Mouse (Mus musculus) kidney, postnatal 14 days (tissue): ENCODE measurements around the gene Snap91.
A peak's percentile ranks its signal among the peaks of the same experiment; 100 is the strongest.

Experiments
- DNase-seq: peaks from one replicate; pipeline ENCODE4 v3.0.0; 2022; ENCODE audit warnings: mixed read lengths

Snap91 gene

DNA sequence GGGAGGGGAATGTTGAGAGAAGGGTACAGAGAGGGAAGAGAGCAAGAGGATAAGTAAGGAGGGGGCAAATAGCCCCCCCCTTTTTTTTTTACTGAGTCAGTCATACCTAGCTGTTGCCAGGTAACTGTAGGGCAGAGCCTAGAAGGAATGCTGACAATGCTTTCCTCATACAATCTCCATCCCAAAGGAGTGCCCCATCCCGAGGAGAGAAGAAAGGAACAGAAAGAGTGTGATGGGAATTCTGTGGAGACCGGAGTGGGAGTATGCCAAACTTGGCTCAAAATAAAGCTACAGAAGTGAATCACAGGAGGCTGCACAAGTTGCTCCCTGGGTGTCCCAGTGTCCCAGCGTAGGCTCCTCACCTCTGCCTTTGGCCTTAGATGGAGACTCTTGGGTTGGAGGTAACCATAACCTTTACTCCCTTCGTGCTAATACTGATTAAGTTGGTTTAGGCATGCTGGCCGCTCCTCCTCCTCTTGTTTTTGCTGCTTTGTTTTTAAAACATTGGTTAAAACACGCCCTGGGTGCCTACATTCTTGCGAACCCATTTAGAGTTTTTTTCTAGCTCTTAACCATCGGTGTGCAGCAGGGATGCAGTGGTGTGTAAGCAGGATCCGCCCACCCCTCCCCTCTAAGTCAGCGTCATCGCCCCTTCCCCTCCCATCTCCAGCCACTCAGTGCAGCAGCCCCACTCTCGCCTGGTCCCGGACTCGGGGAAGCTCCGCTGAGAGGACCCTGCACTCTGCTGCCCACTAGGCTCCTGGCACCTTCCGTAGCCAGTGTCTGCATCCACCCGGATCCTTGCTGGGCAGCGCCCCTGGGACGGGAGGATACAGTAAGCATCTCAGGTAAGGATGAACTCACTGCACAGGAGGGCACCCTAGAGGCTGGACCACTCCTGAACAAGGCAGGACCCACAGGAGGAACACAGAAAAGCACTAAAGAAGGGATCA is 137.2 kb downstream of the Snap91 start, which contains the start of gene Prss35:
Gene Prss35, plus strand, starts transcription at position 691 of the 953 bp plus-strand sequence.
- DNase-seq: peak; percentile 21

GRCm38 (mm10) chr9:86739971-86740370 is 140.5 kb downstream of the Snap91 start:
- DNase-seq: no peak

GRCm38 (mm10) chr9:86738801-86739200 is 141.7 kb downstream of the Snap91 start:
- no peak for DNase-seq

GRCm38 (mm10) chr9:86738067-86738466 is 142.4 kb downstream of the Snap91 start:
- DNase-seq: no peak

GRCm38 (mm10) chr9:86736991-86737390 is 143.5 kb downstream of the Snap91 start:
- DNase-seq: no peak

DNA sequence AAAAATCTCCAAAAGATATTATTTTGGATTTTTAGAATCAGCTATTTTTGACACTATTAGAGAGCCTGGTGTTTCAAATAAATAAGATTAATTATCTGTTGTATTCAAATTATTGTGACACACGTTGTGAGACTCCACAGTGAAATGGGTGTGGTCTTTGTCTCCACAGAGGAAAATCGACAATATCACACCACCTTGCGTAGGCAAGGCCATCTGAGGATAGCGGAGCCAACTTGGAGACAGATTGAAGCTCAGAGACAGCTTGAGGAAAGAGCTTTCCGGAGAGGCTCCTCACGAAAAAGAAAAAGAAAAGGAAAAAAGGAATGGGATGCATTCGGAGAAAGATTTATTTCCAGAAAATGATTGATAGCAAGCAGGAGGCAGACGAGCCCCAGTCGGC is 145.7 kb downstream of the Snap91 start:
- DNase-seq: no peak

- DNase-seq: no peak
Measured at GRCm38 (mm10) chr9:86734357-86734756, 146.1 kb downstream of the Snap91 start.

- no peak for DNase-seq
Measured at GRCm38 (mm10) chr9:86729811-86730210, 150.6 kb downstream of the Snap91 start.

DNA sequence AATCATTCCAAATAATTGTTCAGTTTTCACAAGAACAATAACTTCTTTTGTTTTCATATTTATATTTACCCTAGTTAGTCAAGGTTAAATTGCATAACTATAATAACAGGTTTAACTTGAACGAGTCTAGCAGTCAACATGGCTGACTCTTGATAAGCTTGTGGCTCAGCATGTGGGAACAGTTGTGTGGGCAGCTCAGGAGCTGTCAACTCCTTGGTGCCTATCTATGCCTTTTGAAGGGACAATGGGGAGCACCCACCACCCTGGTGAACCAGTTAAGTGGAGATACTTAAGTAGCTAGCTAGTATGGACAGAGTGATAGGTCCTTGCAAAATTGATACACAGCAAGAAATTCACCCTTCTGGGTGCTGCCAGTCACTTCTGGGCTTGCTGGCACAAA is 151.4 kb downstream of the Snap91 start:
- DNase-seq: no peak

DNA sequence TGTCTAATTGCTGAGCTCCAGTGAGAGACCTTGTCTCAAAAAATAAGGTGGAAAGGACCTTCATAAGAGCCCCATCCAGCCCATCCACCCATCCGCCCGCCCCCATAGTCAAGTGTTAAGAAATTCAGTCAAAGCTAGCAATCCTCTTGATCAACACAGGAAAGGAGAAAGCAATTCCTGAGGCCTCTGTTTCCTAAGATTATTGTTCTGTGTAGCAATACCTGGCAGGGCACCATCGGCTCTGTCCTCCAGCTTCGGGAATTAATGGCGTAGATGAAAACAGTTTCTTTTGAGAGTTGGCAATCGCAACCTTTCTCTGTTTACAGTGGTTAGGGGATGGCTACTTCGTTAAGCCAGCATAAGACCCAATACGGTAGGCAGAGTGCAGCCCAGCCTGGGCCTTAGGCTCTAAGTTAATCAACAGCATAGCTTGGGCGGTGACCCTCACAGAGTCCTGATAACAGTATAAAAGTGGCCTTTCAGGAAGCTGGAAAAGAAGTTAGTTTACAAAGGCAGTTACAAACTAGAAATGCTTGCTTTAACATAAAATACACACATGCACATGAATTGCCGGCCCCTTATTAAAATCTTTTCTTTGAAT is 152.1 kb downstream of the Snap91 start:
- DNase-seq: no peak

- DNase-seq: no peak
Measured at GRCm38 (mm10) chr9:86726381-86726720, 154.1 kb downstream of the Snap91 start.

DNA sequence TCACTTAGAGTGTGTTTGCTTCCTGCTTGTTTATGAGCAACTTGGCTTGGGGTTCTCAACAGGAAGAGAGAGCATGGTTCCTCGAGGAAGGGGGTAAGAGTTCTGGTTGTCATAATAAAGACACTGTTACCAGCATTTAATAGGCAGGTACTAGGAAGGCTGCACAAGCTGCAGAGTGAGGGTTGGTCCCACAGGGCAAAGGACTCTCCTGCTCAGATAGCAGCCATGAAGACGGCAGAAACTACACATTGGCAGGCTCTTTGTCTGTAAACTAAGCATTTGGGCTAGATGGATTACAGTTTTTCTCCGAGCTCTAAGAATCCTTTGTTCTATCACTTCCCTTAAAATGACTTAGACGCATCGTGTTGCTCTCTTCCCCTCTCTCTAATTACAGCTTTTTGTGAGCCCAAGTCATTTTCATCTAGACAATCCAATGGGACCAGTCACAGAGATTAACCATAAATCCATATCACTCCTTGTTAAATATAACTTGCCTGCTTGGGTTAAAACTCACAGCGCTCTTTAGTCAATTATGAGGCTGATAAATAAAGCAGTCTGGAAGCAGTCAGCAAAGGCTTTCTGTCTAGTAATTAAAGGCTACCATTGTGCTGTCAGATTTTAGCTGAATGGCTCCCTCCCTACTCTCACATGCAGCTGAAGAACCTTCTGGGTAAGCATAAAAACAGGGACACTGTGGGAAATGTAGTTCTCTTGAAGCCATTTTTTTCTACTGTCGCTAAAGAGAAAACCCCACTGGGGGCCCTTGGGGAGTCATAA is 154.7 kb downstream of the Snap91 start:
- no peak for DNase-seq

DNA sequence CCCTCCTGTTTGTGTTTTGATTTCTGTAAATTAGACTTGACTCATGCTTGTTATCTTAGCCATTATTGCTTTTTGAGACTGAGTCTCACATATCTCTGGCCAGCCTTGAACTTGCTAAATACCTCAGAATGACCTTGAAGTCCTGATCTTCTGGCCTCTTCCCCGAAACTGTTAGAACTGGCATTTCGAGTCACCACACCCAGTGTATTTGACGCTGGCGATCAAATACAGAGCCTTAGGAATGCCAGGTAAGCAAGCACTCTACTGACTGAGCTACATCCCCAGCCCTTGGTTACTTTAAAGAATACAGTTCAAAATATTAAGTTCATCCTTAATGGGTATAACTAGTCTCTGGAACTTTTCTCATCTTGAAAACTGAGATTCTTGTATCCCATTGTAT is 155.4 kb downstream of the Snap91 start:
- no peak for DNase-seq

DNA sequence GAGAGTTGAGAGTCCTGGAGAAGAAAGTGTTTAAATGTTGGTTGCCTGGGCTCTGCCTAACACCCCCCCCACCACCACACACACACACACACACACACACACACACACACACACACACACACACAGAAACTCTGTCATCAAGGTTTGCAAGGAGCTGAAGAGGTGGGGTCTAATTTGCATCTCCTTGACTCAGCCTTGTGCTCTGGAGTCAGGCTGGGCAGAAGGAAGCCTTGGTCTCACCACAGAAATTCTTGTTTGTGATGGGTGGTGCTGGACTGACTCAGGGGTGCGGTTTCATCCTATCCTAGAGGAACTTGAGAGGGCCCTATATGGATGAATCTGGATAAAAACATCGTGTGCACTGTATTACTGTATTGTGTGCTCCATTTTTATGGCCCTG is 159.7 kb downstream of the Snap91 start:
- DNase-seq: no peak

GRCm38 (mm10) chr9:86720227-86720626 is 160.2 kb downstream of the Snap91 start:
- no peak for DNase-seq

GRCm38 (mm10) chr9:86717119-86717518 is 163.3 kb downstream of the Snap91 start:
- DNase-seq: no peak

- no peak for DNase-seq
Measured at GRCm38 (mm10) chr9:86716540-86716939, 163.9 kb downstream of the Snap91 start.
